Mouse (Mus musculus) intestine, embryonic 15.5 days (tissue): Measurements from ENCODE around the gene Fbxl2. TPM values are rescaled to one million over a fixed set of nuclear protein-coding genes. Genes with fewer than 3 reads are reported as not detected.

Experiments used
- ATAC-seq: fragments of 200-750 bp; cut with Nextera tagmentation; 2 replicates; pipeline ENCODE4 v1.8.0; 2017; ENCODE audit warnings: moderate TSS enrichment, moderate library complexity
- H3K27ac ChIP-seq: fragments of 300-500 bp; sonication (generic); 2 replicates; pipeline ENCODE4 v1.5.1; 2015; ENCODE audit warnings: mild to moderate bottlenecking, inconsistent platforms
- H3K27me3 ChIP-seq: fragments of 300-500 bp; sonication (generic); replicated peaks from 2 replicates; pipeline ENCODE4 v1.6.1; 2015; ENCODE audit warnings: inconsistent platforms
- H3K36me3 ChIP-seq: fragments of 300-500 bp; sonication (generic); 2 replicates; pipeline ENCODE4 v1.6.1; 2015; ENCODE audit warnings: inconsistent platforms
- H3K4me1 ChIP-seq: fragments of 300-500 bp; sonication (generic); replicated peaks from 2 replicates; pipeline ENCODE4 v1.6.1; 2015; ENCODE audit warnings: inconsistent platforms
- H3K4me2 ChIP-seq: fragments of 300-500 bp; sonication (generic); replicated peaks from 2 replicates; pipeline ENCODE4 v1.6.1; 2015; ENCODE audit warnings: mild to moderate bottlenecking, inconsistent platforms
- H3K4me3 ChIP-seq: fragments of 300-500 bp; sonication (generic); replicated peaks from 2 replicates; pipeline ENCODE4 v1.5.1; 2015; ENCODE audit warnings: inconsistent platforms
- H3K9ac ChIP-seq: fragments of 300-500 bp; sonication (generic); 2 replicates; pipeline ENCODE4 v1.6.1; 2015; ENCODE audit warnings: inconsistent platforms
- H3K9me3 ChIP-seq: fragments of 300-500 bp; sonication (generic); 2 replicates; pipeline ENCODE4 v1.6.1; 2016; ENCODE audit warnings: inconsistent platforms
- WGBS: fragments of 180-500 bp; shearing (Covaris S2); methylation state at CpG from one replicate; pipeline ENCODE4 v1.1.7; 2015; 5-methylcytosine and 5-hydroxymethylcytosine counted together
- polyA plus RNA-seq: library from polyadenylated mRNA; unstranded; fragments of >200 nt; fragmentation: Nextera tagmentation; extraction: Ambion mirVana; gene quantifications from 2 replicates; pipeline ENCODE4 v1.2.1, GENCODE M21; 2015

Fbxl2 gene
- polyA plus RNA-seq, 1 experiment from 2014 or later: 3.2 TPM

- Histone ChIP-seq H3K9ac (no peak overlapping the region), H3K9me3 (no peaks in the 10 kb centered on the region), H3K36me3 (peaks cover 26% of the 10 kb centered on the region), H3K4me1 (no peaks in the 10 kb centered on the region), H3K4me3 (no peak overlapping the region), H3K4me2 (no peak overlapping the region), H3K27me3 (no peaks in the 10 kb centered on the region), H3K27ac (no peak overlapping the region)
- 94% methylated on average over 8 of the region's 8 CpGs for WGBS
- no peak for ATAC-seq
Observed at GRCm38 (mm10) chr9:113964415-113964814, 81.6 kb downstream of the Fbxl2 start.

GRCm38 (mm10) chr9:113963718-113964117, 82.3 kb downstream of the Fbxl2 start:
- H3K27me3 ChIP-seq: no peaks in the 10 kb centered on the region
- H3K36me3 ChIP-seq: peaks cover 27% of the 10 kb centered on the region
- H3K9ac ChIP-seq: no peak overlapping the region
- ATAC-seq: 0 out of 2 replicates have a peak, but pooled peaks have one; percentile 47
- no peak overlapping the region for H3K4me3 ChIP-seq
- H3K4me1 ChIP-seq: no peaks in the 10 kb centered on the region
- no peak overlapping the region for H3K27ac ChIP-seq
- H3K4me2 ChIP-seq: no peak overlapping the region
- H3K9me3 ChIP-seq: no peaks in the 10 kb centered on the region

GRCm38 (mm10) chr9:113957777-113958176, 88.2 kb downstream of the Fbxl2 start:
- no peaks in the 10 kb centered on the region for H3K4me1 ChIP-seq
- H3K9me3 ChIP-seq: no peaks in the 10 kb centered on the region
- no peak overlapping the region for H3K4me2 ChIP-seq
- no peak for ATAC-seq
- H3K36me3 ChIP-seq: peaks cover 9% of the 10 kb centered on the region
- no peak overlapping the region for H3K27ac ChIP-seq
- no peak overlapping the region for H3K9ac ChIP-seq
- H3K27me3 ChIP-seq: no peaks in the 10 kb centered on the region
- H3K4me3 ChIP-seq: no peak overlapping the region
- 88% methylated on average over 4 of the region's 4 CpGs for WGBS

GRCm38 (mm10) chr9:113947216-113947615, 98.8 kb downstream of the Fbxl2 start:
- no peaks in the 10 kb centered on the region for H3K4me1 ChIP-seq
- H3K4me2 ChIP-seq: no peak overlapping the region
- H3K36me3 ChIP-seq: peaks cover 13% of the 10 kb centered on the region
- no peak overlapping the region for H3K27ac ChIP-seq
- H3K4me3 ChIP-seq: no peak overlapping the region
- ATAC-seq: no peak
- H3K9me3 ChIP-seq: no peaks in the 10 kb centered on the region
- no peaks in the 10 kb centered on the region for H3K27me3 ChIP-seq
- no peak overlapping the region for H3K9ac ChIP-seq
- 88% methylated on average over 1 of the region's 1 CpGs for WGBS

- no peak for ATAC-seq
- H3K4me1 ChIP-seq: no peaks in the 10 kb centered on the region
- H3K4me3 ChIP-seq: no peak overlapping the region
- no peak overlapping the region for H3K9ac ChIP-seq
- WGBS: 90% methylated on average over 1 of the region's 1 CpGs
- H3K27me3 ChIP-seq: no peaks in the 10 kb centered on the region
- peaks cover 8% of the 10 kb centered on the region for H3K36me3 ChIP-seq
- no peak overlapping the region for H3K27ac ChIP-seq
- H3K9me3 ChIP-seq: no peaks in the 10 kb centered on the region
- no peak overlapping the region for H3K4me2 ChIP-seq
Observed at GRCm38 (mm10) chr9:113943372-113943771, 102.6 kb downstream of the Fbxl2 start.

- Histone ChIP-seq H3K9ac (no peak overlapping the region), H3K36me3 (no peaks in the 10 kb centered on the region), H3K9me3 (no peaks in the 10 kb centered on the region), H3K27me3 (no peaks in the 10 kb centered on the region), H3K4me3 (no peak overlapping the region), H3K4me1 (no peaks in the 10 kb centered on the region), H3K27ac (no peak overlapping the region), H3K4me2 (no peak overlapping the region)
- ATAC-seq: peak; percentile 68; the same call in 1 of the 2 replicates
- 88% methylated on average over 3 of the region's 3 CpGs for WGBS
Observed at GRCm38 (mm10) chr9:113941103-113941805, 104.7 kb downstream of the Fbxl2 start.

- Histone ChIP-seq H3K9ac (no peak overlapping the region), H3K4me3 (no peak overlapping the region), H3K4me1 (no peaks in the 10 kb centered on the region), H3K9me3 (no peaks in the 10 kb centered on the region), H3K36me3 (no peaks in the 10 kb centered on the region), H3K4me2 (no peak overlapping the region), H3K27ac (no peak overlapping the region), H3K27me3 (no peaks in the 10 kb centered on the region)
- WGBS: 85% methylated on average over 9 of the region's 9 CpGs
- ATAC-seq: no peak
Observed at GRCm38 (mm10) chr9:113939063-113939850, 106.7 kb downstream of the Fbxl2 start.

- Histone ChIP-seq H3K27ac (no peak overlapping the region), H3K4me2 (no peak overlapping the region), H3K4me1 (peaks cover 2% of the 10 kb centered on the region; the same call in 1 of the 2 replicates), H3K36me3 (no peaks in the 10 kb centered on the region), H3K9me3 (no peaks in the 10 kb centered on the region), H3K9ac (no peak overlapping the region), H3K4me3 (no peak overlapping the region), H3K27me3 (no peaks in the 10 kb centered on the region)
- WGBS: 78% methylated on average over 5 of the region's 5 CpGs
- no peak for ATAC-seq
Observed at GRCm38 (mm10) chr9:113935638-113936037, 110.4 kb downstream of the Fbxl2 start.

GRCm38 (mm10) chr9:113932501-113932900, 113.5 kb downstream of the Fbxl2 start:
- no peaks in the 10 kb centered on the region for H3K9me3 ChIP-seq
- H3K36me3 ChIP-seq: no peaks in the 10 kb centered on the region
- peak overlapping the region; percentile 67 for H3K4me2 ChIP-seq
- no peaks in the 10 kb centered on the region for H3K27me3 ChIP-seq
- no peak for ATAC-seq
- H3K9ac ChIP-seq: peak overlapping the region; percentile 93
- H3K4me1 ChIP-seq: peaks cover 2% of the 10 kb centered on the region; the same call in 1 of the 2 replicates
- H3K27ac ChIP-seq: peak overlapping the region; percentile 89
- 15% methylated on average over 11 of the region's 11 CpGs for WGBS
- H3K4me3 ChIP-seq: peak overlapping the region; percentile 99

GRCm38 (mm10) chr9:113932100-113932470, 113.9 kb downstream of the Fbxl2 start:
- no peak for ATAC-seq
- no peaks in the 10 kb centered on the region for H3K27me3 ChIP-seq
- WGBS: 4% methylated on average over 8 of the region's 8 CpGs

GRCm38 (mm10) chr9:113931375-113932099, 114.5 kb downstream of the Fbxl2 start:
- peak overlapping the region; percentile 89 for H3K27ac ChIP-seq
- H3K27me3 ChIP-seq: no peaks in the 10 kb centered on the region
- no peaks in the 10 kb centered on the region for H3K36me3 ChIP-seq
- peak; percentile 46 for ATAC-seq
- H3K9me3 ChIP-seq: no peaks in the 10 kb centered on the region
- peak overlapping the region; percentile 93 for H3K9ac ChIP-seq
- WGBS: under 1% methylated on average over 75 of the region's 91 CpGs
- H3K4me1 ChIP-seq: peaks cover 2% of the 10 kb centered on the region; the same call in 1 of the 2 replicates
- peak overlapping the region; percentile 99 for H3K4me3 ChIP-seq
- peak overlapping the region; percentile 67 for H3K4me2 ChIP-seq

More at GRCm38 (mm10) chr9:113932100-113932470, 113.9 kb downstream of the Fbxl2 start:
- no peaks in the 10 kb centered on the region for H3K36me3 ChIP-seq
- peak overlapping the region; percentile 89 for H3K27ac ChIP-seq
- H3K4me3 ChIP-seq: peak overlapping the region; percentile 99
- H3K9ac ChIP-seq: peak overlapping the region; percentile 93
- peaks cover 2% of the 10 kb centered on the region; the same call in 1 of the 2 replicates for H3K4me1 ChIP-seq
- H3K4me2 ChIP-seq: peak overlapping the region; percentile 67
- H3K9me3 ChIP-seq: no peaks in the 10 kb centered on the region
